Mouse (Mus musculus) midbrain, embryonic 10.5 days (tissue): ENCODE measurements around the gene Retsat. TPM values are rescaled to one million over a fixed set of nuclear protein-coding genes. Genes with fewer than 3 reads are reported as not detected.

Experiments
- DNase-seq: peaks from one replicate; pipeline ENCODE4 v3.0.0-alpha.2; 2017; ENCODE audit warnings: low spot score
- H3K27ac ChIP-seq: fragments of 300-500 bp; sonication (generic); replicated peaks from 2 replicates; pipeline ENCODE4 v1.5.1; 2016; ENCODE audit warnings: mild to moderate bottlenecking
- H3K27me3 ChIP-seq: fragments of 300-500 bp; sonication (generic); 2 replicates; pipeline ENCODE4 v1.6.1; 2016; ENCODE audit warnings: low read depth, mild to moderate bottlenecking; ENCODE audit not compliant: poor library complexity, severe bottlenecking
- H3K36me3 ChIP-seq: fragments of 300-500 bp; sonication (generic); 2 replicates; pipeline ENCODE4 v1.6.1; 2016; ENCODE audit warnings: mild to moderate bottlenecking, moderate library complexity
- H3K4me1 ChIP-seq: fragments of 300-500 bp; sonication (generic); 2 replicates; pipeline ENCODE4 v1.6.1; 2016
- H3K4me3 ChIP-seq: fragments of 300-500 bp; sonication (generic); 2 replicates; pipeline ENCODE4 v1.5.1; 2016; ENCODE audit warnings: mild to moderate bottlenecking, moderate library complexity
- H3K9me3 ChIP-seq: fragments of 300-500 bp; sonication (generic); replicated peaks from 2 replicates; pipeline ENCODE4 v1.6.1; 2016; ENCODE audit warnings: mild to moderate bottlenecking
- WGBS: fragments of 180-500 bp; shearing (Covaris S2); methylation state at CpG from one replicate; pipeline ENCODE4 v1.1.7; 2016; 5-methylcytosine and 5-hydroxymethylcytosine counted together
- polyA plus RNA-seq: library from polyadenylated mRNA; unstranded; fragments of >200 nt; fragmentation: Nextera tagmentation; extraction: Ambion mirVana; gene quantifications from 2 replicates; pipeline ENCODE4 v1.2.1, GENCODE M21; 2016

The Retsat gene
- polyA plus RNA-seq = 8.2 and 8.4 TPM in 2 replicates

DNA sequence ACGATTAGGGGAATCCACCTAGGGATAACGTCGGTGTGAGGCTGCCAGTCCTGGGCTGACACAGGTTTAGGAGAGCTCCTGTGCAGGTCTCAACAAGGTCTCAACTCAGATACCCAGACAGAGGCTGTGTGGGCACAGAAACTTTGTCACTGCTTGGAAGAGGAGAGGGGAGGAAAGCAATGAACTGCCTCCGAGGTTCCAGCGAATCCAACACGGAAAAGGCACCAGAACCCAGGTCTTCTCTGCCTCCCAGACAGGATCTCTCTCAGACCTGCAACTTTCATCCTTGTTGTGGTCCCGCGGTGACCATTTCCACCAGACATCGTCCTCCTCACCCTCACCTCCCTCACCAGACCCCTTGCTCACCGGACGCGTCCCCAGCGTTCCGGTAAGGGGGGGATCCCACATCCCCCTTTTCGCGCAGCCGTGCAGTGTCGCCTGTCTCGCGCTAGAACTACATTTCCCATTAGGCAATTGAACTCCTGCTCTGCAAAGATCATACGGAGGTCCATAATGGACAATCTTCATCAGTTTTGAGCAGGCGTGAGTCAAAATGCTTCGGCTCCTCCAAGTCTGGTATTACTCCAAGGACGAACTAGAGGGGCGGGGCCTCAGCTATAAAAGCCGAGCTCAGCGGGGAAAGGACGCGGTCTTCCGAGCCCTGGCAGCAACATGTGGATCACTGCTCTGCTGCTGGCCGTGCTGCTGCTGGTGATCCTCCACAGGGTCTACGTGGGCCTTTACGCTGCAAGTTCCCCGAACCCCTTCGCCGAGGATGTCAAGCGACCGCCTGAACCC is at the start of gene Retsat, which contains the start of gene Elmod3:
Gene Retsat, plus strand, starts transcription at position 520 of the 798 bp plus-strand sequence.
Gene Elmod3, minus strand, starts transcription at position 458 of the 798 bp plus-strand sequence.
- Histone ChIP-seq H3K4me3 (peak within 1 kb of the TSS; percentile 71), H3K27ac (peak within 1 kb of the TSS; percentile 82), H3K9me3 (no peaks in the 10 kb centered on the region), H3K27me3 (no peaks in the 10 kb centered on the region), H3K36me3 (no peaks in the 10 kb centered on the region), H3K4me1 (peaks cover 21% of the 10 kb centered on the region)
- peak; percentile 90 for DNase-seq
- WGBS = 2% methylated on average over 38 of the region's 38 CpGs

DNA sequence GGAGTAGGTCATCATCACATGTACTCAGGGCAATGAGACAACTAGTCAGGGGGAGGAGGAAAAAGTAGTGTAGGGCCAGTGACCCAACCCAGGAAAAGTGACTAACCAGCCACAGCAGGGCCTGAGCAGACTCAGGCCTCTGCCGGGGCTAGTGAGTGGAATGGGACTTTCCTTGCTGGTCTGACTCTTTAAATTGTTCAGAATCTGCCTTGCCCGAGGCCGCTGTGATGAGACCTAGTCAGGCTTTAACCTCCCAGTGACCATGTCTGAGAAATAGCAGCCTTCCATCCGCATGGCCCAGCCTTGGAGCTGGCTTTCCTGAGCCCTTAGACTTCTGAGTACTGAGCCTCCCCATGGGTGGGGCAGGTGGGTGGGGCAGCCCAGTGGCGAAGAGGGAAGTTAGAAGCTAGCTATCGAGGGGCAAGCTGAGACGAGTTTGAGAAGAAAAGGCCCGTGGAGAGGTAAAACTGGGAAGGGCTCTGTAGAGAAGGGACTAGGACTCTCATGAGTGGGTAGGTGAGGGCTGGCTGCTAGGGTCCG is 49.2 kb upstream of the Retsat start:
- Histone ChIP-seq H3K4me3 (no peak overlapping the region), H3K27me3 (peaks cover 3% of the 10 kb centered on the region; the same call in 1 of the 2 replicates), H3K27ac (no peak overlapping the region), H3K36me3 (no peaks in the 10 kb centered on the region), H3K4me1 (peaks cover 38% of the 10 kb centered on the region), H3K9me3 (no peaks in the 10 kb centered on the region)
- WGBS = 75% methylated on average over 9 of the region's 9 CpGs
- no peak for DNase-seq

DNA sequence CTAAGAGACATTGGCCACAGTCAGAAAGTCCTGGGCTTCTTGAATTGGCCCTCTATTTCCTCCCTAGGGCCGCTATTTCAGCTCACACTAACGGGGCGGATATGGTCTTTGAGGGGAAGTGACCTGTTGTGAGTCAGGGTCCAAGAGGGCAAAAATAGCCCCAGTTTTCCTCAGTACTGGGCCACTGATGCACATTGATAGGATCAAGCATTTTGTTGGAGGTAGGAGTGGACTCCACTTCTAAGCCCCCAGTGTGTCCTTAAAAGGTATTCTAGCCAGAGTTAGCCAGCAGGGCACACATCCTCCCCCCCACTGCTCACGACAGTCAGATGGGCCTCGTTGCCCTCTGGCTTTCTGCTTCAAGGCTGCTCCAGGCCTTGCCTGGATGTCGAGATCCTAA is 48.2 kb upstream of the Retsat start:
- Histone ChIP-seq H3K9me3 (no peaks in the 10 kb centered on the region), H3K27me3 (no peaks in the 10 kb centered on the region), H3K4me3 (no peak overlapping the region), H3K4me1 (peaks cover 31% of the 10 kb centered on the region), H3K36me3 (no peaks in the 10 kb centered on the region), H3K27ac (no peak overlapping the region)
- 64% methylated on average over 6 of the region's 6 CpGs for WGBS
- DNase-seq = no peak

DNA sequence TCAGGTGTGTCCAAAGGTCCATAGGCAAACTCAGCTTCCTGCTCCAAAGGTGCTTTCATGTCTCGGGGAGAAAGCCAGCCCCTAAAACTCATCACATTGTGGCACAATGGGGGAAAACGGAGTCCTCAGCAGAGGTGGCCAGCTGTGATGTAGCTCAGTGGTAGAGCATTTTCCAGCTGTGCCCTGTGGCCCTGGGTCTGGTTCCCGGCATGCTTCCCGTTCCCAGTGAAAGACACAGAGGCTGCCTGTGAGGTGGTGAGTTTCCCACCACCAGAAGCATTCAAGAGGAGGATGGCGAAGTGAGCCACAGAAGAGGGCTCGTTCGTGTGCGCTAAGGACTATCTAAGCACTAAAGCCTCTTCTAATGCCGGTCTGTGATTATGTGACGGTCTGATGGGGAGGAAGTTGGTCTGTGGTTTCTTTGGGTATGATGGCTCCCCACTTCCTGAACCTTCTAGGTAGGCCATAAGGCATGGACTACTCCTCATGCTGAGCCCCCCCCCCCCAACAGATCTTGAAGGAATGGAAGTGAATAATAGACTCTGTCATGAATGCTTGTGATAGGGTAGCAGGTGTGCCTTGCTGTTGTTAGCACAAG is 47.7 kb upstream of the Retsat start:
- Histone ChIP-seq H3K9me3 (no peaks in the 10 kb centered on the region), H3K27me3 (no peaks in the 10 kb centered on the region), H3K4me1 (peaks cover 31% of the 10 kb centered on the region), H3K4me3 (no peak overlapping the region), H3K27ac (peak overlapping the region; percentile 28; the same call in 1 of the 2 replicates), H3K36me3 (no peaks in the 10 kb centered on the region)
- DNase-seq = no peak
- WGBS = 86% methylated on average over 10 of the region's 10 CpGs

DNA sequence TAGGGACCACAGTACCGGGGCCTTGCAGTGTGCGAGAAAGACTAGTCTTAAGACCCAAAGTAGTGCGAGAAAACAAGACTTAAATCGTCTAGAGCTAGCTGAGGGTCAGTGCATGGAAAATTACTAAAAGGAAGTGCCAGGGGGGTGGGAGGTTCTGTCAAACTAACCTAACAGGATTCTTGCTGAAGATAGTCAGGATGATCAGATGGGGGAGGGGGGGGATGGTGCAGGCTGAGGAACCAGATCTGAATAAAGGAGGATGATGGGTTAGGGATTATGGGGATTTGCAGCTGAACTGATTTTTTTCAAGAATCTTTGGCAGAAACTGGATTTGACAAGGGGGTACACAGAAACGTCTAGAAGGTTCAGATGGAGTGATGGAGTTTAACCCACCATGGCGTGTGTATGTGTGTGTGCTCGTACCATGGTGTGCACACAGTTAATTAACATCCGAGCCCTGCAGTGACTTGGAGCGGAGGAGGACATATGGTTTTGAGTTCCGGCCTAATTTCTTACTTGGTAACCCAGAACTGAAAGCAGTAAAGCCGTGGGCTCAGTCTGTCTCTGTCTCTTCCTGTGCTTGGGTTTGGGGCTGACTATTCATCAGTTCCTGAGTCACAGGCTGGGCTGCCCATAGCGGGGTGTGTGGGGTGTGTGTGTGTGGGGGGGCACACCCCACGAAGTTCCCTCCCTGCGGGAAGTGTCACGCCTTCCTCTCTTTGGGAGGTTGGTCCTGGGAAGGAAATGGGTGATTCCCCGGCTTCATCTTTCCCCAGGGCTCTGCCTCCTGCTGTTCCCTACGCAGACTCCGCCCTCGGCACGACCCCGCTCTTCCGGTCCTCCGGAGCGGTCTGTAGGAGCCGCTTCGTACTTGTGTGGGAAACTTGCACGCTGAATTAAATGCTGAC is 45.9 kb upstream of the Retsat start:
- WGBS = 22% methylated on average over 27 of the region's 27 CpGs
- Histone ChIP-seq H3K9me3 (no peaks in the 10 kb centered on the region), H3K27me3 (no peaks in the 10 kb centered on the region), H3K36me3 (no peaks in the 10 kb centered on the region), H3K27ac (peak overlapping the region; percentile 89), H3K4me1 (peaks cover 31% of the 10 kb centered on the region), H3K4me3 (peak overlapping the region; percentile 55)
- DNase-seq = peak; percentile 64

DNA sequence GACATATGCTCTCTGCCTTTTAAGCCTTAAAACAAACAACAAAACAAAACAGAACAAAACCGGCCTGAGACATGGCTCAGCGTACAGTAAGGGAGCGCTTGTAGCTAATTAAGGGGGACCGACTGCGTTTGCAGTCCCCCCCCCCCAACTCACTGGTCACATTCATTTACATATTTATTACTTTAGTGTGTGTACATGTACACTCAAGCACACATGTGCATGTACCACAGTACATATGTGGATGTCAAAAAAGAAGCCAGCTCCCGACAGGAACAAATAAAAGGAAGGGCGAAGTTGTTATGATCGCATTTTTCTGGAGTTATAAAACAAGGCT is 45.2 kb upstream of the Retsat start:
- peaks cover 31% of the 10 kb centered on the region for H3K4me1 ChIP-seq
- H3K27ac ChIP-seq = peak overlapping the region; percentile 89
- 22% methylated on average over 8 of the region's 8 CpGs for WGBS

DNA sequence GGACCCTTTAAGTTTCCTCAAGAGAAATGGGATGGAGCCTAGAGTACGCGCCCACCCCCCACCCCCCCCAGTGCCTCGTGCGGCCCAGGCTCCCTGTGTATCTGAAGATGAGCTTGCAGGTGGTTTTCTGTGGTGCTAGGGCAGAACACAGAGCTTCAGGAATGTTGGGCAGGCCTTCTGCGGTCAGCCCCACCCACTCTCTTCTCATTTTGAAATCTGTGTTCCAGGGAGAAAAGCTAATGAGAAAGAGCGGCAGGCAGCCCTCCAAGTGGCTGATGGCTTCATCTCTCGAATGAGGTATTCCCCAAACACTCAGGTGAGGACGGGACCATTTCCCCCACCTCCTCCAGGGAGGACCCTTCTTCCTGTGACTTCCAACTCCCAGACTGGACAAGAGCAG is 37.5 kb upstream of the Retsat start:
- Histone ChIP-seq H3K27ac (no peak overlapping the region), H3K36me3 (no peaks in the 10 kb centered on the region), H3K4me3 (no peak overlapping the region), H3K4me1 (peaks cover 10% of the 10 kb centered on the region), H3K27me3 (no peaks in the 10 kb centered on the region), H3K9me3 (no peaks in the 10 kb centered on the region)
- WGBS = 83% methylated on average over 8 of the region's 8 CpGs
- DNase-seq = no peak

More for the DNA sequence above, 45.2 kb upstream of the Retsat start:
- no peaks in the 10 kb centered on the region for H3K36me3 ChIP-seq
- H3K9me3 ChIP-seq = no peaks in the 10 kb centered on the region
- H3K27me3 ChIP-seq = no peaks in the 10 kb centered on the region
- peak overlapping the region; percentile 55 for H3K4me3 ChIP-seq
- DNase-seq = no peak

DNA sequence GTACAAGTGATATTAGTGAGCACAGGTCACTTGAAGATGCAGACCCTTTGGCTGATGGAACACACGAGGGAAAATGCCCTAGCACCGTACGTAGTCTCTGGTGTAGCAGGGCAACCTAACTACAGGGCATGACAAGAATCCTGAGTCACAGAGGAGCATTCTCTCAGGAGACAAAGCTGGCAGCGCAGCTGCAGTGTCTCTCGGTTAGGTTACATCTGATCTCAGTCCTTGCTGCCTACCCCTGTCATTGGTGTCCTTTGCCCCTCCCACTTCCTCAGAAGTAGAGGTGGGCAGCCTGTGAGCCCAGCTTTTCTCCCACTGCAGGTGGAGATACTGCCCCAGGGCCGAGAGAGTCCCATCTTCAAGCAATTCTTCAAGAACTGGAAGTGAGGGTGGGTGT is 35.8 kb upstream of the Retsat start:
- Histone ChIP-seq H3K4me3 (no peak overlapping the region), H3K27me3 (no peaks in the 10 kb centered on the region), H3K36me3 (peaks cover under 1% of the 10 kb centered on the region; the same call in 1 of the 2 replicates), H3K4me1 (peaks cover 12% of the 10 kb centered on the region), H3K27ac (no peak overlapping the region), H3K9me3 (no peaks in the 10 kb centered on the region)
- WGBS = 59% methylated on average over 6 of the region's 6 CpGs
- DNase-seq = no peak

DNA sequence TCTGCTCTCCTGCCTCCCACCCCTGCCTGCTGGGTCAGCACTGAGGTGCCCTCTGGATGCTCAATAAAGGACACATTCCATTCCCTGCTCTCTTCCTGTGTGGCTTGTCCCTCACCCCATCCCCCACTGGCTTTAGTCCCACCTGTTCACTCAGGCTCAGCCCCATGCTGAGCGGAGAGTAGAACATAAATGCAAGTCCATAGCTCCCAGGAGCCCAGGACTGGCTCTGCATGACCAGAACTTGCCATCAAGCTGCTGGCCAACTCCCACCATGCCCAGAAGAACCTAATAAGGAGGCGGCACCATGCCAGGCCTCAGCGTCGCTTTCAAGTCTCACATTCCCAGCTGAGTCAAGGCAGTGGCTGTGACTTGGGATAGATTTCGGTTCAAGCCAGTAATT is 35.4 kb upstream of the Retsat start:
- Histone ChIP-seq H3K27me3 (no peaks in the 10 kb centered on the region), H3K9me3 (no peaks in the 10 kb centered on the region), H3K4me3 (no peak overlapping the region), H3K4me1 (peaks cover 12% of the 10 kb centered on the region), H3K27ac (no peak overlapping the region), H3K36me3 (peaks cover 5% of the 10 kb centered on the region; the same call in 1 of the 2 replicates)
- WGBS = 81% methylated on average over 5 of the region's 5 CpGs
- no peak for DNase-seq

DNA sequence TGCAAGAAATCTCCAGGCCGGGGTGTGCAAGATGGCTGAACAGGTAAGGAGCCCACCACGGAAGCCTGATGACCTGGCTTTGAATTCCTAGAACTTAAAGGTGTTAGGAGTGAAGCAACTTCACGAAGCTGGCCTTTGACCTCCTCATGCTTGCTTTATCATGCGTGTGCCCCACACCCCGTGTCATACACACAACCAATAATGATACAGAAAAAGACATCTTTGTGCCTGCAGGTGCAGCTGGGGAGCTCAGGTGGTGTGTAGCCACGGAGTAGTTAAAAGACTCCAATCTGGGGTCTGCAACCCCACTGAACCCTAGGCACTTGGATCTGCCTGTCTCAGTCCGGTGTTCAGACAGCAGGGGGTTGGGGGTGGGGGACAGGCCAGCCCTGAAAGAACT is 32.8 kb upstream of the Retsat start:
- Histone ChIP-seq H3K4me3 (no peak overlapping the region), H3K27ac (0 out of 2 replicates have a peak overlapping the region, but pooled peaks have one; percentile 4), H3K27me3 (no peaks in the 10 kb centered on the region), H3K36me3 (peaks cover 7% of the 10 kb centered on the region; the same call in 1 of the 2 replicates), H3K4me1 (peaks cover 12% of the 10 kb centered on the region), H3K9me3 (no peaks in the 10 kb centered on the region)
- 70% methylated on average over 7 of the region's 7 CpGs for WGBS
- DNase-seq = no peak

DNA sequence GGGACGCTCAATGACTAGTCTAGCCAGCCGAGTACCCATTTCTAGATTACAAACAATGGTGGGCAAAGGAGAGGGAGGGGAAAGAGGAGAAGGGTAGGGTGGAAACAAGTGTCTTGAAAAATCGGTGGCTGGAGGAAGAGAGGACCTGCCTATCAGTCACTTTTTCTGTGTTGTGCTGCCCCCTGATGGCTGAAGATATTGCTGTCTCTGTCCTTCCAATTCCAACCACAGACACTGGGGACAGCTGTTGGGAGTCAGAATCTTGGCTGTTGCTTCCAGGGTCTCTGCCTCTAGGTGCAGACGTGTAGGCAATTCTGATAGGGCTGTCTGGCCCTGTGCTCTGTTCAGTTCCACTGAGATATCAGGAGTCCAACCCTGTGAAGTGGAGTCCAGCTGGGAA is 32.2 kb upstream of the Retsat start:
- 4% methylated on average over 4 of the region's 4 CpGs for WGBS
- no peak overlapping the region for H3K4me3 ChIP-seq

DNA sequence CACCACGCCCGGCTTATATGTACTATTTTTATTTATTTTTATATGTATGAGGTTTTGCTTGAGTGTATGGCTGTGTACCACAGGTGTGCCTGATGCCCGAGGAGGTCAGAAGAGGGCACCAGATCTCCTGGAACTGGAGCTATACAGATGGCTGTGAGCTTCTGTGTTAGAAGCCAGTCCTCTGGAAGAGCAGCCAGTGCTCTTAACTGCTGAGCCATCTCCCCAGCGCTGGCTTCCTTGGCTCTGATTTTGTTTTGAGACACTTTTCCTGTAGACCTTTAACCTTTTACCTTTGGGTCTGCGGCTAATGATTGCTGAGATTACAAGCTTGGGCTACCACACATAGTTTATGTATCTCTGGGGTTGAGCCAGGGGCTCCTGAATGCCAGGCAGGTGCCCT is 30.8 kb upstream of the Retsat start:
- Histone ChIP-seq H3K4me1 (peaks cover 11% of the 10 kb centered on the region), H3K27me3 (no peaks in the 10 kb centered on the region), H3K9me3 (no peaks in the 10 kb centered on the region), H3K4me3 (no peak overlapping the region), H3K36me3 (peaks cover 7% of the 10 kb centered on the region; the same call in 1 of the 2 replicates), H3K27ac (no peak overlapping the region)
- WGBS = 93% methylated on average over 5 of the region's 5 CpGs
- no peak for DNase-seq

More for the DNA sequence above, 32.2 kb upstream of the Retsat start:
- no peaks in the 10 kb centered on the region for H3K27me3 ChIP-seq
- no peaks in the 10 kb centered on the region for H3K9me3 ChIP-seq
- peaks cover 7% of the 10 kb centered on the region; the same call in 1 of the 2 replicates for H3K36me3 ChIP-seq
- peaks cover 12% of the 10 kb centered on the region for H3K4me1 ChIP-seq
- DNase-seq = peak; percentile 84
- 0 out of 2 replicates have a peak overlapping the region, but pooled peaks have one; percentile 4 for H3K27ac ChIP-seq
